Mouse (Mus musculus): ENCODE measurements around the gene Mboat1.

- TF ChIP-seq POLR2A (IDR thresholded peaks at IDR 0.05; ENCODE audit: borderline replicate concordance, insufficient read depth, low read length) (no peak), CTCF (IDR thresholded peaks at IDR 0.05; ENCODE audit: borderline replicate concordance, insufficient read depth, low read depth, low read length) (no peak)
Measured at GRCm38 (mm10) chr13:30140646-30141045, 4.4 kb downstream of the Mboat1 start.

Measured in cerebellum, adult 2 months (tissue).